Mouse (Mus musculus) embryonic fibroblast, embryonic 13.5 days (primary cell): Measurements from ENCODE around the gene Rps8.

ENCODE experiments used
- CTCF ChIP-seq: IDR thresholded peaks from 2 replicates; pipeline ENCODE4 v1.5.1; 2011; ENCODE audit warnings: mild to moderate bottlenecking, control low read depth, low read length, moderate library complexity, borderline replicate concordance; ENCODE audit not compliant: insufficient read depth
- POLR2A ChIP-seq: IDR thresholded peaks from 2 replicates; pipeline ENCODE4 v1.6.1; 2011; ENCODE audit warnings: low read depth, mild to moderate bottlenecking, control low read depth, low read length, moderate library complexity

GRCm38 (mm10) chr4:117190660-117191059, 34.6 kb upstream of the Rps8 start:
- TF ChIP-seq CTCF (no peak), POLR2A (no peak)
